Mouse (Mus musculus): Measurements from ENCODE around the gene Tdpoz5.
"Not testable (repeated sequence)": the region's sequence is repeated elsewhere in the genome, so short reads cannot be mapped to it uniquely, and the experiment has no call there.

The Tdpoz5 gene

DNA sequence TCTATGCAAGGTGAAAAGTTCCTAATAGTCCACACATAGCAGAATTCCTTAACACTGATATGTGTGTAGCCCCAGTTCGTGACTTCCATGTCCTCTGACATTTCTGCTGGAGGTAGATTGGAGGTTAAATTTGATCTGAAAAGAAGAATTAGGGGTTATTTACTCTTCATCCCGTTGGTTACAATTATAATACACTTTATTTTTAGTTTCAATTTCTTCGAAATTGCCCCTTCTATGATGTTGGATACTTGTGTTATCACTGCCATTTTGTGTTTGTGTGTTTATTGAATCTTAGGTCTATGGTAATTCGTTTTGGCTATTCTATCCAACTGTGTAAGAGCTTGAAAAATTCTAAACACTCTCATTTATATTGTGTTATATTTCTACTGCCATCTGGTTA is at the start of gene Tdpoz5:
Gene Tdpoz5 (minus strand): TSS at position 101 of the 400 bp plus-strand sequence.
- DNase-seq (ENCODE audit: low spot score in 2 of 2), result not testable (repeated sequence)

DNA sequence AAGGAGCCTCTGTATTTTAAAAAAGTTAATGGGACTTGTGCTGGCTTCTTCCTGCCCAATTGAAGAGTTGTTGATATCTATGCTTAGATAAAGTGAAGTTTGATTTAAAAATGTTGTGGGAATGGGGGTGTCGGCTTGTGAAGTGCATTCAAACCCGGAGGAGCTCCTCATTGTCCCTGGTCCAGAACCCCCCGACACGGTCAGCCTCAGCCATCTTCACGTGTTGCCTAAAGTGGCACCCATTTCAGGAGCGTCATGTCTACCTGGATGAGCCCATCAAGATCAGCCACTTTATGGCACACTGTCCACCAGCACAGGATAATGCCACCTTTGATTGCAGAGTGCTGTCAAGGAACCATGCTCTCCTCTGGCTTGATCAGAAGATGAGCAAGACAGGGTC is 7.8 kb upstream of the Tdpoz5 start:
- not testable (repeated sequence) for DNase-seq (ENCODE audit: low spot score in 2 of 2)

DNA sequence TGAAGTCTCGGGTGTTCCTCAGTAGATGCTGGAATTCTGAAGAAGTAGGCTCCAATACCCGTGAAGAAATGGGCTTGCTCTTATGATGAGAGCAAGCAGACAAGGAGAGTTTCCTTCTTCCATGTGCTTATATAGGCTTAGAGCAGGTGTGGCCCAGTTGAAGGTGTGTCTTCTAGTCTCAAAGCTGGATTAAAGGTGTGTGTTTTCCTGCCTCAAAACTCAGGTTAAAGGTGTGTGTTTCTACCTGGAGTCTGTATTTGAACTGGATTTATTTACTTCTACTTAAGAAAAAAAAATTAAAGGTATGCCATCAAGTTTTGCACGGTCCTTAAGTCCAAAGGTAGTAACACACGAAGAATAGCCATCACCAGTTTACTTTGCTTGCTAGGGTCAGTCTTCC is 17.7 kb downstream of the Tdpoz5 start, which contains the start of gene Gm9117:
Gene Gm9117 (minus strand): TSS at position 101 of the 400 bp plus-strand sequence.
- DNase-seq (ENCODE audit: low spot score in 2 of 2), result not testable (repeated sequence)

DNA sequence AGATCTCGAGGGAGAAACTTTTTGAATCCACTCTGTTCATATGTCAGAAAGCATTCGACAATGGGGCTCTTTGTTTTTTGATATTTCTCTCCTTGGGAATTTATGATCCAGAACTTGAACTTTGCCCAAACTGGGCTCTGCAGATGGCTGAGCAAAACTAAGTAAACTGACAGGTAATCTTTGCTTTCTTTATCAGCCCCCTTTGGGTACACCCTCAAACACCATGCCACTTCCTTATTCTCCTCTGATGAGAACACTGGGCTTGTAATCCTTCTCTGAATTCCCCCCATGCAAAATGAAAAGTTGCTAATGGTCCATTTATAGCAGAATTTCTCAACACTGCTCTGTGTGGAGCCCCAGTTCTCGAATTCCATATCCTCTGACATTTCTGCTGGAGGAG is 22.7 kb downstream of the Tdpoz5 start:
- not testable (repeated sequence) for DNase-seq (ENCODE audit: low spot score in 2 of 2)
